Mouse (Mus musculus) intestine, postnatal 0 days (tissue): ENCODE results near the gene Atf2. TPM values are rescaled to one million over a fixed set of nuclear protein-coding genes. Genes with fewer than 3 reads are reported as not detected.
A peak's percentile ranks its signal among the peaks of the same experiment; 100 is the strongest.

Experiments used
- ATAC-seq: fragments of 200-750 bp; cut with Nextera tagmentation; 2 replicates; pipeline ENCODE4 v1.8.0; 2017; ENCODE audit warnings: mild to moderate bottlenecking, moderate TSS enrichment, moderate library complexity
- H3K27ac ChIP-seq: fragments of 300-500 bp; sonication (generic); 2 replicates; pipeline ENCODE4 v1.5.1; 2014; ENCODE audit warnings: mild to moderate bottlenecking, low read depth, low read length, moderate library complexity
- H3K27me3 ChIP-seq: fragments of 300-500 bp; sonication (generic); replicated peaks from 2 replicates; pipeline ENCODE4 v1.6.1; 2014; ENCODE audit warnings: low read length, mixed read lengths; ENCODE audit not compliant: control insufficient read depth, insufficient read depth
- H3K36me3 ChIP-seq: fragments of 300-500 bp; sonication (generic); 2 replicates; pipeline ENCODE4 v1.6.1; 2014; ENCODE audit warnings: mild to moderate bottlenecking, moderate library complexity; ENCODE audit not compliant: control insufficient read depth, insufficient read depth
- H3K4me1 ChIP-seq: fragments of 300-500 bp; sonication (generic); replicated peaks from 2 replicates; pipeline ENCODE4 v1.6.1; 2014; ENCODE audit warnings: antibody characterized with exemption, low read length, mixed read lengths; ENCODE audit not compliant: control insufficient read depth, insufficient read depth
- H3K4me2 ChIP-seq: fragments of 300-500 bp; sonication (generic); replicated peaks from 2 replicates; pipeline ENCODE4 v1.6.1; 2014; ENCODE audit warnings: low read depth, mild to moderate bottlenecking, moderate library complexity
- H3K4me3 ChIP-seq: fragments of 300-500 bp; sonication (generic); 2 replicates; pipeline ENCODE4 v1.5.1; 2014; ENCODE audit warnings: low read depth, low read length
- H3K9ac ChIP-seq: fragments of 300-500 bp; sonication (generic); 2 replicates; pipeline ENCODE4 v1.6.1; 2014; ENCODE audit warnings: mild to moderate bottlenecking, low read depth, low read length
- H3K9me3 ChIP-seq: fragments of 300-500 bp; sonication (generic); 2 replicates; pipeline ENCODE4 v1.6.1; 2016; ENCODE audit warnings: mixed run types; ENCODE audit not compliant: control insufficient read depth
- CTCF ChIP-seq: sonication (generic); IDR thresholded peaks from 2 replicates; pipeline ENCODE4 v1.5.1; 2016; ENCODE audit warnings: low read depth, mild to moderate bottlenecking, control low read depth, antibody characterized with exemption, moderate library complexity
- WGBS: fragments of 180-500 bp; shearing (Covaris S2); extraction: QIAGEN DNeasy Blood & Tissue Kit; methylation state at CpG from one replicate; pipeline ENCODE4 v1.1.7; 2014; 5-methylcytosine and 5-hydroxymethylcytosine counted together
- polyA plus RNA-seq: library from polyadenylated mRNA; unstranded; fragments of >200 nt; fragmentation: Nextera tagmentation; extraction: Ambion mirVana; gene quantifications from 2 replicates; pipeline ENCODE4 v1.2.1, GENCODE M21; 2015

The Atf2 gene
- polyA plus RNA-seq = 24.2 and 25.7 TPM in 2 replicates

- H3K27me3 ChIP-seq = no peaks in the 10 kb centered on the region
- H3K4me1 ChIP-seq = no peaks in the 10 kb centered on the region
- H3K27ac ChIP-seq = peak within 1 kb of the TSS; percentile 89
- peak within 1 kb of the TSS; percentile 100 for H3K4me3 ChIP-seq
- WGBS = under 1% methylated on average over 63 of the region's 63 CpGs
- no peaks in the 10 kb centered on the region for H3K36me3 ChIP-seq
- peak; percentile 97 for ATAC-seq
- H3K9me3 ChIP-seq = no peaks in the 10 kb centered on the region
- no peak for TF ChIP-seq CTCF
- peak within 1 kb of the TSS; percentile 97 for H3K9ac ChIP-seq
- H3K4me2 ChIP-seq = peak within 1 kb of the TSS; percentile 91
Measured at GRCm38 (mm10) chr2:73892464-73893296, at the start of gene Atf2. Gene Atf2, minus strand, starts transcription at chr2:73892639.

GRCm38 (mm10) chr2:73941281-73941680, 48.8 kb upstream of the Atf2 start:
- no peaks in the 10 kb centered on the region for H3K4me1 ChIP-seq
- no peaks in the 10 kb centered on the region for H3K27me3 ChIP-seq

GRCm38 (mm10) chr2:73940471-73940870, 48.0 kb upstream of the Atf2 start:
- WGBS = 78% methylated on average over 7 of the region's 7 CpGs
- H3K9ac ChIP-seq = no peak overlapping the region
- H3K9me3 ChIP-seq = no peaks in the 10 kb centered on the region
- H3K27me3 ChIP-seq = no peaks in the 10 kb centered on the region
- no peak overlapping the region for H3K4me2 ChIP-seq
- TF ChIP-seq CTCF = no peak
- no peak for ATAC-seq
- H3K27ac ChIP-seq = no peak overlapping the region
- no peaks in the 10 kb centered on the region for H3K36me3 ChIP-seq
- H3K4me1 ChIP-seq = no peaks in the 10 kb centered on the region
- H3K4me3 ChIP-seq = no peak overlapping the region

More at GRCm38 (mm10) chr2:73941281-73941680, 48.8 kb upstream of the Atf2 start:
- Histone ChIP-seq H3K4me2 (no peak overlapping the region), H3K9ac (no peak overlapping the region), H3K9me3 (no peaks in the 10 kb centered on the region), H3K27ac (no peak overlapping the region), H3K4me3 (no peak overlapping the region), H3K36me3 (no peaks in the 10 kb centered on the region)
- ATAC-seq = no peak
- 56% methylated on average over 1 of the region's 1 CpGs for WGBS
- no peak for TF ChIP-seq CTCF

DNA sequence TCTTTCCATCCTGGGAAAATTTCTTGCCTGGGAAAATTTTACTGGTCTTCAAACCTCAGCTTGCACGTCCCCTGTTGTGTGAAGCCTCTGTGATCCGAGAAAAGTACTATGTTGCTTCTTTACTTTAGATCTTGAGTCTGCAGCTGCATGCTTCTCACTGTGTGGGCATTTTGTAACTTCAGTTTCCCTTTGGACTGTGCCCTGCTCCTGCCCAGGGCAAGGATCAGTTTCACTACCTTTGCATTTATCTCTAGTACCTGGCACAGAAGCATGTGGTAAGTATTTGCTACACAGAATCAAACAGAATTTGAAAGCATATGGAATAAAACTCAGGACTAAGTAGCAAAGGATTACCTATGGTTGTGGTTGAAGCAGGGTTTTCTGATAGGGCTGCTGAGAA, 46.5 kb upstream of the Atf2 start:
- H3K27me3 ChIP-seq = no peaks in the 10 kb centered on the region
- WGBS = 61% methylated on average over 2 of the region's 2 CpGs
- H3K9me3 ChIP-seq = no peaks in the 10 kb centered on the region
- H3K9ac ChIP-seq = no peak overlapping the region
- ATAC-seq = no peak; the same call in 1 of the 2 replicates
- no peak overlapping the region for H3K4me2 ChIP-seq
- TF ChIP-seq CTCF = no peak
- H3K4me3 ChIP-seq = no peak overlapping the region
- H3K27ac ChIP-seq = no peak overlapping the region
- no peaks in the 10 kb centered on the region for H3K4me1 ChIP-seq
- H3K36me3 ChIP-seq = no peaks in the 10 kb centered on the region

- 80% methylated on average over 8 of the region's 8 CpGs for WGBS
- H3K4me2 ChIP-seq = no peak overlapping the region
- no peak overlapping the region for H3K4me3 ChIP-seq
- no peaks in the 10 kb centered on the region for H3K27me3 ChIP-seq
- no peaks in the 10 kb centered on the region for H3K36me3 ChIP-seq
- H3K9ac ChIP-seq = no peak overlapping the region
- H3K27ac ChIP-seq = no peak overlapping the region
- H3K4me1 ChIP-seq = no peaks in the 10 kb centered on the region
- H3K9me3 ChIP-seq = 0 out of 2 replicates have a peak, but pooled peaks cover 3% of the 10 kb centered on the region
- ATAC-seq = no peak
- TF ChIP-seq CTCF = no peak
Measured at GRCm38 (mm10) chr2:73932676-73933313, 40.4 kb upstream of the Atf2 start.

DNA sequence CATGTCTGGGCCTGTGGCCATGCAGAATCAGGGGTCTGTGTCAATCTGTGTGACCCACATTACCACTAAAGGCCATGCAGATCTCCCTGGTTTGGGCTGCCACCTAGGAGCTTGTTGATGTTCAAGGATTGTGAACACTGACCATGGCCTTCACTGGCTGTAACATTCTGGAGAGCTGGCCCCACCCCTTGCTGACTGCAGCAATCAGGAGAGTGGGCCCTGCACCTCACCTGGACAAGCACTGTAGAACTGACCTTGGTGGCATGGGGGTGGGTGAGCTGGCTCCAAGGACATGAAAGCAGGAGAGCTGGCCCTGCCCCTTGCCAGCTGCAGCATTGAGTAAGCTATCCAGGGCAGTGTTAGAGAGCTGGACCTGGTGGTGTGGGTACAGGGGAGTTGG, 35.3 kb upstream of the Atf2 start:
- no peak for ATAC-seq
- Histone ChIP-seq H3K4me3 (no peak overlapping the region), H3K36me3 (no peaks in the 10 kb centered on the region), H3K9me3 (0 out of 2 replicates have a peak, but pooled peaks cover 3% of the 10 kb centered on the region), H3K27ac (no peak overlapping the region), H3K4me2 (no peak overlapping the region), H3K4me1 (no peaks in the 10 kb centered on the region), H3K9ac (no peak overlapping the region), H3K27me3 (no peaks in the 10 kb centered on the region)
- TF ChIP-seq CTCF = no peak
